Mouse (Mus musculus): ENCODE data around the gene Pop5. TPM values are rescaled to one million over a fixed set of nuclear protein-coding genes. Genes with fewer than 3 reads are reported as not detected.

Gene Pop5
- polyA plus RNA-seq, 1 experiment from 2014 or later: 68.1 TPM

Other genes starting within 250 kb of the Pop5 start
- 3.2 and 3.3 TPM in 2 replicates for gene Sppl3, start 224.7 kb upstream of the Pop5 start, polyA plus RNA-seq (2015; fragmentation: Nextera tagmentation; extraction: Ambion mirVana)
- gene Gm10401, start 137.5 kb upstream of the Pop5 start, polyA plus RNA-seq (2015; fragmentation: Nextera tagmentation; extraction: Ambion mirVana): 8.1 and 8.5 TPM in 2 replicates
- 48.8 and 54.2 TPM in 2 replicates for gene Acads, start 116.5 kb upstream of the Pop5 start, polyA plus RNA-seq (2015; fragmentation: Nextera tagmentation; extraction: Ambion mirVana)
- 7.7 and 8.1 TPM in 2 replicates for gene Unc119b, start 100.9 kb upstream of the Pop5 start, polyA plus RNA-seq (2015; fragmentation: Nextera tagmentation; extraction: Ambion mirVana)
- gene Mlec, start 77.7 kb upstream of the Pop5 start, polyA plus RNA-seq (2015; fragmentation: Nextera tagmentation; extraction: Ambion mirVana): 16.6 and 19.4 TPM in 2 replicates
- 0.13 and 0.19 TPM in 2 replicates for gene Cabp1, start 41.5 kb upstream of the Pop5 start, polyA plus RNA-seq (2015; fragmentation: Nextera tagmentation; extraction: Ambion mirVana)
- gene Rnf10, start 37.1 kb downstream of the Pop5 start, polyA plus RNA-seq (2015; fragmentation: Nextera tagmentation; extraction: Ambion mirVana): 111 and 137 TPM in 2 replicates
- 25.2 and 26.7 TPM in 2 replicates for gene Coq5, start 43.8 kb downstream of the Pop5 start, polyA plus RNA-seq (2015; fragmentation: Nextera tagmentation; extraction: Ambion mirVana)
- gene Dynll1, start 65.2 kb downstream of the Pop5 start, polyA plus RNA-seq (2015; fragmentation: Nextera tagmentation; extraction: Ambion mirVana): 470 and 491 TPM in 2 replicates
- gene Srsf9, start 91.3 kb downstream of the Pop5 start, polyA plus RNA-seq (2015; fragmentation: Nextera tagmentation; extraction: Ambion mirVana): 59.2 and 64.0 TPM in 2 replicates
- 10.1 and 13.4 TPM in 2 replicates for gene Gatc, start 105.3 kb downstream of the Pop5 start, polyA plus RNA-seq (2015; fragmentation: Nextera tagmentation; extraction: Ambion mirVana)
- gene Triap1, start 105.4 kb downstream of the Pop5 start, polyA plus RNA-seq (2015; fragmentation: Nextera tagmentation; extraction: Ambion mirVana): 24.5 and 26.2 TPM in 2 replicates
- 674 and 679 TPM in 2 replicates for gene Cox6a1, start 113.1 kb downstream of the Pop5 start, polyA plus RNA-seq (2015; fragmentation: Nextera tagmentation; extraction: Ambion mirVana)
- gene Msi1, start 193.8 kb downstream of the Pop5 start, polyA plus RNA-seq (2015; fragmentation: Nextera tagmentation; extraction: Ambion mirVana): 0.25 and 0.27 TPM in 2 replicates
- not detected in 2 replicates for gene Pla2g1b, start 230.4 kb downstream of the Pop5 start, polyA plus RNA-seq (2015; fragmentation: Nextera tagmentation; extraction: Ambion mirVana)
- gene Sirt4, start 248.9 kb downstream of the Pop5 start, polyA plus RNA-seq (2015; fragmentation: Nextera tagmentation; extraction: Ambion mirVana): 4.6 and 6.5 TPM in 2 replicates

Data from liver, embryonic 16.5 days (tissue).